Mouse (Mus musculus) liver, embryonic 15.5 days (tissue): ENCODE data around the gene 4931428F04Rik. TPM values are rescaled to one million over a fixed set of nuclear protein-coding genes. Genes with fewer than 3 reads are reported as not detected.

ENCODE experiments used
- ATAC-seq: fragments of 200-750 bp; cut with Nextera tagmentation; 2 replicates; pipeline ENCODE4 v1.8.0; 2017; ENCODE audit warnings: moderate number of reproducible peaks, mild to moderate bottlenecking, moderate library complexity; ENCODE audit not compliant: insufficient read depth
- H3K27ac ChIP-seq: fragments of 300-500 bp; sonication (generic); replicated peaks from 2 replicates; pipeline ENCODE4 v1.5.1; 2015; ENCODE audit warnings: mild to moderate bottlenecking, inconsistent platforms
- H3K27me3 ChIP-seq: fragments of 300-500 bp; sonication (generic); 2 replicates; pipeline ENCODE4 v1.6.1; 2015; ENCODE audit warnings: mild to moderate bottlenecking, inconsistent platforms
- H3K36me3 ChIP-seq: fragments of 300-500 bp; sonication (generic); replicated peaks from 2 replicates; pipeline ENCODE4 v1.6.1; 2015; ENCODE audit warnings: moderate library complexity, mild to moderate bottlenecking, inconsistent platforms
- H3K4me1 ChIP-seq: fragments of 300-500 bp; sonication (generic); replicated peaks from 2 replicates; pipeline ENCODE4 v1.6.1; 2015; ENCODE audit warnings: inconsistent platforms
- H3K4me2 ChIP-seq: fragments of 300-500 bp; sonication (generic); 2 replicates; pipeline ENCODE4 v1.6.1; 2015; ENCODE audit warnings: moderate library complexity, mild to moderate bottlenecking, inconsistent platforms
- H3K4me3 ChIP-seq: fragments of 300-500 bp; sonication (generic); replicated peaks from 2 replicates; pipeline ENCODE4 v1.5.1; 2015; ENCODE audit warnings: mild to moderate bottlenecking, inconsistent platforms
- H3K9ac ChIP-seq: fragments of 300-500 bp; sonication (generic); 2 replicates; pipeline ENCODE4 v1.6.1; 2015; ENCODE audit warnings: moderate library complexity, mild to moderate bottlenecking, inconsistent platforms
- H3K9me3 ChIP-seq: fragments of 300-500 bp; sonication (generic); replicated peaks from 2 replicates; pipeline ENCODE4 v1.6.1; 2016; ENCODE audit warnings: inconsistent platforms
- WGBS: fragments of 180-500 bp; shearing (Covaris S2); methylation state at CpG from one replicate; pipeline ENCODE4 v1.1.7; 2015; ENCODE audit warnings: mixed read lengths; ENCODE audit not compliant: insufficient replicate concordance; 5-methylcytosine and 5-hydroxymethylcytosine counted together
- polyA plus RNA-seq: library from polyadenylated mRNA; unstranded; fragments of >200 nt; fragmentation: Nextera tagmentation; extraction: Ambion mirVana; gene quantifications from 2 replicates; pipeline ENCODE4 v1.2.1, GENCODE M21; 2015

Gene 4931428F04Rik
- polyA plus RNA-seq, 1 experiment from 2014 or later, result 0.59 TPM

- Histone ChIP-seq H3K27ac (peak overlapping the region; percentile 54; the same call in 1 of the 2 replicates), H3K4me1 (peaks cover 74% of the 10 kb centered on the region), H3K4me3 (no peak overlapping the region), H3K36me3 (peaks cover 78% of the 10 kb centered on the region), H3K9me3 (no peaks in the 10 kb centered on the region), H3K27me3 (no peaks in the 10 kb centered on the region), H3K4me2 (no peak overlapping the region), H3K9ac (no peak overlapping the region)
- WGBS, result 74% methylated on average over 11 of the region's 11 CpGs
- no peak for ATAC-seq
Measured at GRCm38 (mm10) chr8:105318662-105319190, 29.1 kb upstream of the 4931428F04Rik start.

DNA sequence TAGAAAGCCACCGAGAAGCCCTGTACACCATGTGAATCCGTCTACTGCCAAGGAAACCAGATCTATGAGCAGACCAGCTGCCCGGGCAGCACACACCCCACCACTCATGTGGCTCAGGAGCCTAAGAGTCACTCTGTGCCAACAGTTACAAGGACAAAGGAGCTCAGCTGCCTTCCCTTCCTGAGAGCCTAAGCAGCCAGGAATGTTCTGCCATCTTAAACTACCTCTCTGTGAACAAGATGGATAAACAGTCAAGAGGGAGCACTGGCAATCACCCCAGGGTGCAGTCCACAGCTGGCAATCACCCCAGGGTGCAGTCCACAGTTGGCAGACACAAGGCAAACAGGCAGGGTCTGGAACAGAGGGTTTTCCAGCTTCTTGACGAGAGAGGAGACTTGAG is 28.3 kb upstream of the 4931428F04Rik start:
- ATAC-seq, result no peak
- Histone ChIP-seq H3K9me3 (no peaks in the 10 kb centered on the region), H3K9ac (no peak overlapping the region), H3K4me2 (no peak overlapping the region), H3K27me3 (no peaks in the 10 kb centered on the region), H3K4me1 (peaks cover 75% of the 10 kb centered on the region), H3K36me3 (peaks cover 84% of the 10 kb centered on the region), H3K4me3 (no peak overlapping the region), H3K27ac (no peak overlapping the region; the same call in 1 of the 2 replicates)
- 82% methylated on average over 4 of the region's 4 CpGs for WGBS

GRCm38 (mm10) chr8:105315073-105315769 is 25.6 kb upstream of the 4931428F04Rik start:
- Histone ChIP-seq H3K4me3 (no peak overlapping the region), H3K4me1 (peaks cover 73% of the 10 kb centered on the region), H3K9ac (no peak overlapping the region), H3K36me3 (peaks cover 100% of the 10 kb centered on the region), H3K27me3 (no peaks in the 10 kb centered on the region), H3K9me3 (no peaks in the 10 kb centered on the region), H3K4me2 (no peak overlapping the region), H3K27ac (no peak overlapping the region; the same call in 1 of the 2 replicates)
- WGBS, result 92% methylated on average over 18 of the region's 18 CpGs
- ATAC-seq, result no peak

GRCm38 (mm10) chr8:105313622-105314402 is 24.1 kb upstream of the 4931428F04Rik start:
- Histone ChIP-seq H3K9me3 (no peaks in the 10 kb centered on the region), H3K9ac (peak overlapping the region; percentile 35; the same call in 1 of the 2 replicates), H3K27me3 (no peaks in the 10 kb centered on the region), H3K27ac (peak overlapping the region; percentile 60), H3K36me3 (peaks cover 100% of the 10 kb centered on the region), H3K4me1 (peaks cover 59% of the 10 kb centered on the region), H3K4me3 (no peak overlapping the region), H3K4me2 (peak overlapping the region; percentile 54)
- peak; percentile 22 for ATAC-seq
- WGBS, result 72% methylated on average over 9 of the region's 9 CpGs

DNA sequence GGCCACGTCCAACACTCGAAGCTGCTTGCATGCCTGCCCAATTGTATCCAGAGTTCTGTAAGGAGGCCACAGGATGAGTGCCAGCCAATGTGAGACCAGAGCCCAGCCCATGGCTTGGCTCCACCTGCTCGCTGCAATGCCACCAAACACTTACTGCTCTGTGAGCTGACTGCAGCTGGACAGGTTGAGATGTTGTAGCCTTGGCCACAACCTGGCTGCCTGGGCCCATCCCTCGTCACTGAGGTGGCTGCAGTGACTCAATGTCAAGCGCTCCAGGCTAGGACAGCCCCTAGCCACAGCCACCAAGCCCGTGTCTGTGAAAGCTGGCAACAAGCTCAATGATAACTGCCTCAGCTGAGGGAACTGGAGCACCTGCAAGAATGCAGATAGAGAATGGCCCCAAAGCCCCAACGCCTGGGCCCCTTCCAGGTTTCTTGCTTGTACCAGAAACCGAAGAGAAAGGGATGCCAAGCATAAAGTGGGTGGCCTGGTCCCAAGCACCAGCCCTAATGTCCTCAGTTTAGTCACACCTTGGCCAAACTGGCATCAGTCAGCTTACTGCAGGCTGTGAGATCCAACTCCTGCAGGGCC is 23.3 kb upstream of the 4931428F04Rik start:
- peaks cover 51% of the 10 kb centered on the region for H3K4me1 ChIP-seq
- WGBS, result 52% methylated on average over 8 of the region's 8 CpGs
- H3K4me3 ChIP-seq, result no peak overlapping the region
- H3K27me3 ChIP-seq, result no peaks in the 10 kb centered on the region
- peak overlapping the region; percentile 35; the same call in 1 of the 2 replicates for H3K9ac ChIP-seq
- peak; percentile 60 for ATAC-seq
- H3K36me3 ChIP-seq, result peaks cover 100% of the 10 kb centered on the region
- H3K4me2 ChIP-seq, result peak overlapping the region; percentile 54
- H3K9me3 ChIP-seq, result no peaks in the 10 kb centered on the region
- peak overlapping the region; percentile 60 for H3K27ac ChIP-seq

- Histone ChIP-seq H3K27ac (peak overlapping the region; percentile 60), H3K36me3 (peaks cover 100% of the 10 kb centered on the region), H3K4me1 (peaks cover 43% of the 10 kb centered on the region), H3K9ac (no peak overlapping the region), H3K27me3 (no peaks in the 10 kb centered on the region), H3K4me2 (0 out of 2 replicates have a peak overlapping the region, but pooled peaks have one; percentile 0), H3K4me3 (no peak overlapping the region), H3K9me3 (no peaks in the 10 kb centered on the region)
- ATAC-seq, result peak; percentile 52
- WGBS, result 23% methylated on average over 1 of the region's 1 CpGs
Measured at GRCm38 (mm10) chr8:105311718-105312117, 22.1 kb upstream of the 4931428F04Rik start.

- no peak overlapping the region for H3K27ac ChIP-seq
- no peak overlapping the region for H3K4me2 ChIP-seq
Measured at GRCm38 (mm10) chr8:105310118-105310517, 20.5 kb upstream of the 4931428F04Rik start.

DNA sequence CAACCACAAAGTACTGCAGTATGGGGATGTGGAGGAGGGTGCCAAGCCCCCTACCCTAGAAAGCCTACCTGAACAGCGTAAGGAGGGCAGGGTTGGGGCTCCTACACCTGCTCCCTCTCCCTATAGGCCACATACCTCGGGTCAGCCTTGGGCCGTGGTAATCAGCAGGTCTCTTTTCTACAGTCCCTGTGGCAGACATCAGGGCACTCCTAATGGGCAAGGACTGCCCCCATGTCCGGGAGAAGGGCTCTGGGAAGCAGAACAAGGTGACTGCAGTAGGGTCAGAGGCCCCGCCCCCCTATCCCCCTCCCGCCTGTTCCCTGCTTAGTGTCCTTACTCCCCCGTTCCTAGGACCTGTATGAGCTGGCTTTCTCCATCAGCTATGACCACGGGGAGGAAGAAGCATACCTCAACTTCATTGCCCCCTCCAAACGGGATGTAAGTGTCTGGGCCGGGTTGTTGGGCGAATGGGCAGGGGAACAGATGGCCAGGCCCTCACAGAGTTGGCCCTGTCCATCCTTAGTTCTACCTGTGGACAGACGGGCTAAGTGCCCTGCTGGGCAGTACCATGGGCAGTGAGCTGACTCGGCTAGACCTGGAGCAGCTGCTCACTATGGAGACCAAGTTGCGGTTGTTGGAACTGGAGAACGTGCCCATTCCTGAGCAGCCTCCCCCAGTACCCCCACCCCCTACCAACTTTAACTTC is 19.6 kb upstream of the 4931428F04Rik start:
- H3K9me3 ChIP-seq, result no peaks in the 10 kb centered on the region
- H3K4me3 ChIP-seq, result no peak overlapping the region
- 83% methylated on average over 15 of the region's 15 CpGs for WGBS
- no peak overlapping the region for H3K9ac ChIP-seq
- H3K36me3 ChIP-seq, result peaks cover 100% of the 10 kb centered on the region
- H3K27me3 ChIP-seq, result no peaks in the 10 kb centered on the region
- no peak for ATAC-seq
- no peak overlapping the region for H3K4me2 ChIP-seq
- H3K27ac ChIP-seq, result no peak overlapping the region
- peaks cover 55% of the 10 kb centered on the region for H3K4me1 ChIP-seq

More at GRCm38 (mm10) chr8:105310118-105310517, 20.5 kb upstream of the 4931428F04Rik start:
- Histone ChIP-seq H3K9ac (no peak overlapping the region), H3K4me3 (no peak overlapping the region), H3K9me3 (no peaks in the 10 kb centered on the region), H3K4me1 (peaks cover 55% of the 10 kb centered on the region), H3K36me3 (peaks cover 100% of the 10 kb centered on the region), H3K27me3 (no peaks in the 10 kb centered on the region)
- no peak for ATAC-seq
- 84% methylated on average over 8 of the region's 8 CpGs for WGBS

- whole genome bisulfite sequencing, result 90% methylated on average over 10 of the region's 10 CpGs
- no peak overlapping the region for H3K4me2 ChIP-seq
- no peak overlapping the region for H3K27ac ChIP-seq
- H3K9ac ChIP-seq, result no peak overlapping the region
- no peak for ATAC-seq
- H3K4me3 ChIP-seq, result no peak overlapping the region
- no peaks in the 10 kb centered on the region for H3K9me3 ChIP-seq
- H3K27me3 ChIP-seq, result no peaks in the 10 kb centered on the region
- H3K36me3 ChIP-seq, result peaks cover 100% of the 10 kb centered on the region
- peaks cover 55% of the 10 kb centered on the region for H3K4me1 ChIP-seq
Measured at GRCm38 (mm10) chr8:105308428-105308827, 18.8 kb upstream of the 4931428F04Rik start.

DNA sequence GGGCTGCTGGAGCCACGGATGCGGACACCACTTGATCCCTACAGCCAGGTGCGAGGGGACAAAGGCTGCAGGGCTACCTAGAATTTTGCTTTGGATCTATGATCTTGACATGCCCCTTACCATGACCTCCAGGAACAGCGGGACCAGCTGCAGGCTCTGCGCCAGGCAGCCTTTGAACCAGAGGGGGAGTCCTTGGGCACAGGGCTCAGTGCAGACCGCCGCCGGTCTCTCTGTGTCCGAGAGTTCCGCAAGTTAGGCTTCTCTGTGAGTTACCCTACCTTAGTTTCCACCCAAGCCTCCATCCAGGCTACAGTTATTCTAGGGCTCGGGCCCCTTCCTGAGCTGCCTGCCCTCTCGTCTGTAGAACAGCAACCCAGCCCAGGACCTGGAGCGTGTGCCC is 18.0 kb upstream of the 4931428F04Rik start:
- no peak for ATAC-seq
- 91% methylated on average over 13 of the region's 13 CpGs for WGBS
- H3K9ac ChIP-seq, result no peak overlapping the region

More for the DNA sequence above, 18.0 kb upstream of the 4931428F04Rik start:
- H3K36me3 ChIP-seq, result peaks cover 100% of the 10 kb centered on the region
- H3K27ac ChIP-seq, result no peak overlapping the region
- H3K4me2 ChIP-seq, result no peak overlapping the region
- no peak overlapping the region for H3K4me3 ChIP-seq
- peaks cover 55% of the 10 kb centered on the region for H3K4me1 ChIP-seq
- no peaks in the 10 kb centered on the region for H3K9me3 ChIP-seq
- no peaks in the 10 kb centered on the region for H3K27me3 ChIP-seq
